Mouse (Mus musculus) heart, postnatal 0 days (tissue): Measurements from ENCODE around the gene Rasal1.
A peak's percentile ranks its signal among the peaks of the same experiment; 100 is the strongest.

Source experiments
- CTCF ChIP-seq: IDR thresholded peaks from 2 replicates; pipeline ENCODE4 v1.5.1; 2016; ENCODE audit warnings: antibody characterized with exemption, control low read depth, low read depth
- EP300 ChIP-seq: IDR thresholded peaks from 2 replicates; pipeline ENCODE4 v1.6.1; 2016; ENCODE audit warnings: antibody characterized with exemption, low read depth

- TF ChIP-seq CTCF, result peak; percentile 90
- TF ChIP-seq EP300, result no peak
Observed at GRCm38 (mm10) chr5:120605688-120606087, 42.9 kb upstream of the Rasal1 start.
